Mouse (Mus musculus): Measurements from ENCODE around the gene Polr2l.
A peak's percentile ranks its signal among the peaks of the same experiment; 100 is the strongest.

The Polr2l gene

GRCm38 (mm10) chr7:141467230-141468030 is 7.5 kb downstream of the Polr2l start, which contains the start of gene Cd151:
TSS of gene Cd151 (plus strand) at chr7:141467392.
- peak; percentile 94 for DNase-seq (ENCODE audit: low read depth)

DNA sequence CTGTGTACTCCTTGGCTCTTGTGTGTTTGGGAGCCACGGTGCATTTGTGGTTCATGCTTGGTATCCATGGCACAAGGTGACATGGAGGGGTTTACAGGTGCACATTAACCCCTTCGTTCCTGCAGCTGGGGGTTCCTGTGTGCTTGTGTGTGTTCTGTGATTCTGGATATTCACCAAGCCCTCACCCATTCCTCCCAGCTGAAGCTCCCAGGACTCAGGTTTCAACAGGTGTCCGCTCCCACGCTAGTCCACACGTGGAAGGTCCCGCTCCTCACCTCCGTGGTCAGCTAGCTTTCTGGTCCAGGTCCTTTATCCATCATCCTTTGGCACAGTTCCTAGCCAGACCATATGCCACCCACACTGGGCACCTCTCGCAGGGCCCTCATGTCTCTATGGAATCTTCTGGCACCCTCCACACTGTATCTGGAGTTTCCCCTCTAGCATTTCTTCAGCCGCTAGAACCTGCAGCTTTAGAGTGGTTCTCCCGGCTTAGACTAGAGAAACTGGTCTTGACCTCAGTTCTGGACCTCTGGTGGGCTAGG is 8.3 kb downstream of the Polr2l start:
- DNase-seq (ENCODE audit: low read depth): no peak

- DNase-seq (ENCODE audit: low read depth): peak; percentile 76
Observed at GRCm38 (mm10) chr7:141466045-141466394, 8.9 kb downstream of the Polr2l start.

- DNase-seq (ENCODE audit: low read depth): peak; percentile 69
Observed at GRCm38 (mm10) chr7:141465388-141466044, 9.4 kb downstream of the Polr2l start.

DNA sequence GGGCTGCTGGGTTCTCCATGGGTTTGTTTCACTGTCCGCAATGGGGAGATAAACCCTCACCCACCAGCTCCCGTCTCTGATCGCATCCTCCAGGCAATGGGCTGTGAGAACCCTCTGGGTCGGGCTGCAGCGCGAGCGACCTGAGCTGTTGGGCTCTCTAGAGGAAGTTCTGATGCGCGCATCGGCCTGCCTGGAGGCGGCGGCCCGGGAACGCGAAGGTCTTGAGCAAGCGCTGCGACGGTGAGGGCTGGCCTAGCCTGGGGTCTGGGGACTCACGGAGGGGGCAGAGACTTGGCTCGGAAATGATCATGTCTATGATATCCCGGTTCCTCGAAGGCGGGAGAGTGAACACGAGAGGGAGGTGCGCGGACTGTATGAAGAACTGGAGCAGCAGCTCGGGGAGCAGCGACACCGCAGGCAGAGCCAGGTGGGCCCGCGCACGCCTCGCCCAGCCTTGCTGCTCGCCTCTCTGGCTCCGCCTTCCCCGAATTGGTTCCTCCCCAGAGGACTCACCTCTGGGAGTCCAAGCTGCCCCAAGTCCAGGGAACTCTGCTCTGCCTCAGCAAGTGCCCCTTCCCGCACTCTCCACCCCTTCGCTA is 10.2 kb downstream of the Polr2l start:
- no peak for DNase-seq (ENCODE audit: low read depth)

GRCm38 (mm10) chr7:141463824-141464602 is 10.9 kb downstream of the Polr2l start:
- no peak for DNase-seq (ENCODE audit: low read depth)

GRCm38 (mm10) chr7:141462333-141462821 is 12.6 kb downstream of the Polr2l start:
- DNase-seq (ENCODE audit: low read depth): peak; percentile 65

DNA sequence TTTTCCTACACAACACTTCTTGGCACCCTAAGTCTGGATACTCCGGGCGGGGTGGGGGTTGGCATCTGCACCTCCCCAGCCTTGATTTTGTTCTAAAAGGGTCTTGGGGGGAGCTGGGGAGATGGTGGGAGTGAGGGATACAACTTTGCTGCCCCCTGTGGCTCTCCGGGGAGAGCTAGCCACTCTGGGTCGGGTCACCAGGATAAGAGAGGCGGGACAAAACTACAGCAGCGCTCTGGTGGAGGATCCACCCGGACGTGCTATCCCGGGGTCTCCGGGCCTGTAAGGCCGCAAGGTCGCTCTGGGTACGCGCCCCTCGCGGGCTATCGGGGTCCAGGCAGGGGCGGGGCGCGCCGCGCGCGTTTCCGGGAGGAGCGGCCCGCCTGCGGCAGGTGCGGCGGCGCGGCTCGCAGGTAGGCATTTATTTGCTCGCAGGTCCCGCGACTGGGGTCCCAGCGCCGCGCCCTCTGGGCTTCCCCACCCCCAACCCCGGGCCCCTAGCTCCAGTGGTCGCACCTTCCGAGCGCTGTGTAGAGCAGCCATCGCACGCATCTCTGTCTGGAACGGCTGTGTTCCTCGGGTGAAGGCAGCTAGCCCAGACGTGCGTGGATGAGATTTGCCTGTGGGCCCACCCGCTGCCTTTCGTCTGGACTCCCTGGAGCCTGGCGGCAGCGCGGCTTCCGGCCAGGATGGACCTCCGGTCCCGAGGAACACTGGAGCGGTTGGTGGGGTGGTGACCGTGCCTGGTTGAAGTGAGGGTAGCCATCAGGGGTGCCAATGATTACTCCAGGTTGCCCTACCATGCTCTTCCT is 13.2 kb downstream of the Polr2l start:
- no peak for DNase-seq (ENCODE audit: low read depth)

DNA sequence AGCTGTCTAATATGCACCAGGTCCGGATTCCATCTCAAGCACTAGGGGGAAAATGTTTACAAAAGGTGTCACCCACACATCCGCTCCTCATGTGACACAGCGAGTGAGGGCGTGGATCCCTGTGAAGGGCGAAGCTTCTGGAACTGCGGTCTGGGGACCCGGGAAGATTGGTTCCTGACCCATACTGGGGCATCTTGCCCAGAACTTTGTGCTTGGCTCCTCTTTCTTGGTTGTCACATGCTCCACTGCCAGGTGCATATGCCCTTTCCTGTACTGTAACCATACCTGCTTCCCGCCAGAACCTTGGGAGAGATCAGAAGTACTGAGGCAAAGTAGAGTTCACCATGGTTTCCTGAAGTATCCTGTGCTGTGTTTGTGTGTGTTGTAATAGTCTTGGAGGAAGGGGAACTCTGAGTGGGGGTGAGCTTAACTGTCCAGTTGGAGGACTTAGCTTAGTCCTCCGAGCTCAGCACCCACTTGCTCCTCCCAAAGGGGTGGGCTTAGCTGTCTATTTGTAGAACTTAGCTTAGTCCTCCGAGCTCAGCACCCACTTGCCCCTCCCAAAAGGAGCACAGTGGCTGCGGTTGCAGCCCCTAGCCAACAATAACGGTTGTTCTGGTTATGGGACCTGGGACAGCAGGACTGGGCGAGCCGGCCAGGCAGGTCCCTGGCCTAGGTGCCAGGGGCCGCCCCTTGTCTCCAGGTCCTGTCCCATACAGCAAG is 14.4 kb downstream of the Polr2l start, which contains the start of gene Cracr2b:
Gene Cracr2b (plus strand): TSS at position 704 of the 723 bp plus-strand sequence.
- DNase-seq (ENCODE audit: low read depth): no peak

GRCm38 (mm10) chr7:141460001-141460390 is 14.9 kb downstream of the Polr2l start:
- DNase-seq (ENCODE audit: low read depth): no peak

- DNase-seq (ENCODE audit: low read depth): no peak
Observed at GRCm38 (mm10) chr7:141459301-141459711, 15.6 kb downstream of the Polr2l start.

DNA sequence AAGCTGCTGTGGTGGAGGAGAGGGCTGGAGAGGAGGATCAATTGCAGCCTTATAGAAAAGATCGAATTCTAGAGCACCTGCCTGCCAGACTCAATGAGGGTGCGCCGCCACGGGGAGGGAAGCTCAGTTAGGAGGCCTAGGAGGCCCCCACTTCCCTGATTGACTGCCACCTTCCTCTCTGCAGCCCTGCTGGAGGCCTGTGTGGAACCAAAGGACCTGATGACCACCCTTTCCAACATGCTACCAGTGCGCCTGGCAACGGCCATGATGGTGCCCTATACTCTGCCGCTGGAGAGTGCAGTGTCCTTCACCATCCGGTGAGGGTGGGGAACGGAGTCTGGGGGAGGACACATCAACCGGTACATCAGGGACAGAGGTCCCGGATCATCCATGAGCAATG is 16.3 kb downstream of the Polr2l start:
- no peak for DNase-seq (ENCODE audit: low read depth)

DNA sequence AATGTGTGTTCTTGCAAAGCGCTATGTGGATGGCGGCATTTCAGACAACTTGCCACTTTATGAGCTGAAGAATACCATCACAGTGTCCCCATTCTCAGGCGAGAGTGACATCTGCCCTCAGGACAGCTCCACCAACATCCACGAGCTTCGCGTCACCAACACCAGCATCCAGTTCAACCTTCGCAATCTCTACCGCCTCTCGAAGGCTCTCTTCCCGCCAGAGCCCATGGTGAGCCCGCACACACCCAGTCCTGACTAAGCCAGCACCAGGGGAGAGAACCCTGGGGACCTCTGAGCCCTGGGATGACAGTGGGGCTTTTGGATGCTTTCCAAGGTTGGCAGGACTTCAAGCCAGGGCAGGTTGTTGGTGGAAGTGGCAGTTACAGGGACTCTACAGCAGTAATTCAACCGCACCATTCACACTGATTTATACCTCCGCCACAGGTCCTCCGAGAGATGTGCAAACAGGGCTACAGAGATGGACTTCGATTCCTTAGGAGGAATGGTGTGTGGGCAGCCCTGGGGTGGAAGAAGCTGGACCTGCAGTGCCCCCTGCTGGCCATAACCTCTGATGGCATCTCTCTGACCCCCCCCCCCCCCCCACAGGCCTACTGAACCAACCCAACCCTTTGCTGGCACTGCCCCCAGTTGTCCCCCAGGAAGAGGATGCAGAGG is 16.8 kb downstream of the Polr2l start:
- peak; percentile 73 for DNase-seq (ENCODE audit: low read depth)

DNA sequence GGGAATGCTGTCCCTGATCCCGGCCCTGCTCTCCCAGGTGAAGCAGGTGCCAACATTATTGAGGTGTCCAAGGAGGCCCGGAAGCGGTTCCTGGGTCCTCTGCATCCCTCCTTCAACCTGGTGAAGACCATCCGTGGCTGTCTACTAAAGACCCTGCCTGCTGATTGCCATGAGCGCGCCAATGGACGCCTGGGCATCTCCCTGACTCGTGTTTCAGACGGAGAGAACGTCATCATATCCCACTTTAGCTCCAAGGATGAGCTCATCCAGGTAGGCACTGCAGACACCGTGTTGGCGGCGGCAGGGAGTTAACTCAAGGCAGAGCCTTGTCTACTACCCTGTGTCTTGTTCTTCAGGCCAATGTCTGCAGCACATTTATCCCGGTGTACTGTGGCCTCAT is 17.7 kb downstream of the Polr2l start:
- no peak for DNase-seq (ENCODE audit: low read depth)

DNA sequence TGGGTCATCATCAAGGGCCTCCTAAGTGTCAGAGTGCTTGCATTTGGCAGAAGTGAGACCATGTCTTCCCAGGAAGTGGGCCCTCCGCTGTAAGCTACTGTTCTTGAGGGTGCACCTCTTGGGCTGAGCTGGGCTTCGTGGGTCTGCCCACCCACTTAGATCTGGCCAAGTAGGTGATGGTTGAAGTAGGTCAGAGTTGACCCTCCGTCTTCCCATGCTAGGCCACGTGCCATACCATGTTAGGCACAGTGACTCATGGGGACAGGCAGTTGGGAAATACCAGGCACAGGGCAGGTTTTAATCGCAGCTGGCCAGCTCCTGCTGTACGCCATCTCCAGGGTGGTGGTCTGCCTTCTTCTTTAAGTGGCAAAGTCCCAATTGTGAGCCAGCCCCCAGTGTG is 18.2 kb downstream of the Polr2l start:
- DNase-seq (ENCODE audit: low read depth): no peak

GRCm38 (mm10) chr7:141455610-141456314 is 19.2 kb downstream of the Polr2l start:
- peak; percentile 64 for DNase-seq (ENCODE audit: low read depth)

DNA sequence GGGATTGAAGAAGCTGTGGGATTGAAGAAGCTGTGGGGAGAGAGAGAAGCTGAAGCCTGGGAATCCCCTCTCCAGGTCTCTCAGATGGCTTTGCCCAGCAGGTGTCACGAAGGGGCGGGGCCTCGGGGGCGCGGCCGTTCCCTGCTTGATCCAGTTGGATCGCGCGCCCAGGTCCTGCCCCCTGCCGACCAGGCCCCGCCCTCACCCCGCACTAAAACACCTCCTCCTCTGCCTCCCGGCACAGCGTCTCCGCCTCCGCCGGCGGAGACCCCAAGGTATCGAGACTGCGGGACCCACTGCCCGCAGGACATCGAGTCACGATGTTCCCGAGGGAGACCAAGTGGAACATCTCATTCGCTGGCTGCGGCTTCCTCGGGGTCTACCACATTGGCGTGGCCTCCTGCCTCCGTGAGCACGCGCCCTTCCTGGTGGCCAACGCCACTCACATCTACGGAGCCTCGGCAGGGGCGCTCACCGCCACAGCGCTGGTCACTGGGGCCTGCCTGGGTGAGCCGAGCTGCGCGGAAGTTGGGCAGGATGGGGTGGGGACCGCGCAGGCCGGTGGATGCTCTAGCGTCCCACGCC is 19.9 kb downstream of the Polr2l start, which contains the start of gene Pnpla2:
Gene Pnpla2 (plus strand): TSS at position 232 of the 585 bp plus-strand sequence.
- DNase-seq (ENCODE audit: low read depth): peak; percentile 90

GRCm38 (mm10) chr7:141453636-141454035 is 21.3 kb downstream of the Polr2l start:
- no peak for DNase-seq (ENCODE audit: low read depth)
